Mouse (Mus musculus) v-Abl transformed pro-B cells (cell line): ENCODE measurements around the gene Kbtbd4.

Source experiments
- in situ Hi-C, 2 experiments: fragments of 400-800 bp; cut with MboI; formaldehyde crosslinking; loops; one replicate each; pipeline ENCODE4 v1.15.1; 2025; ENCODE audit not compliant: unreplicated experiment in 2 of 2

Gene Kbtbd4

GRCm38 (mm10) chr2:90950582-90951194, 46.1 kb downstream of the Kbtbd4 start:
- in situ Hi-C loops = no loop called here

DNA sequence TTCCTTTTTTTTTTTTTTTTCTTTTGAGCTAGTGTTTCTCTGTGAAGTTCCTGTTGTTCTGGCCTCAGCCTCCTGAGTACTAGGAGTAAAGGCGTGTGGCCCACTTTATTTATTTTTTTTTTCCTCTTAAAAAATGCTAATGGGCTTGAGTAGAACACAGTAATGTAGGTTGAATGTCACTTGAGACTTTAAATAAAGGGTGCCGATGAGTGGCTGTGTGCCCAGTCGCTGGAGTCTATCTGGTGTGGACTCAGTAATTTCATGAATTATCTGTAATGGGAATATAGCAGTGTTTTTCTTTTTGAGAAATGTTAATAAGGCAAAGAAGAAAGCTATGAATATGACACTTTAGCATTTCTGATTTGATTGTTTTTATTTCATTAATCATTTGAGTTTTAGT, 48.9 kb downstream of the Kbtbd4 start:
- in situ Hi-C loops = no loop called here

- in situ Hi-C loops = no loop called here
Observed at GRCm38 (mm10) chr2:90956053-90956452, 51.5 kb downstream of the Kbtbd4 start.

DNA sequence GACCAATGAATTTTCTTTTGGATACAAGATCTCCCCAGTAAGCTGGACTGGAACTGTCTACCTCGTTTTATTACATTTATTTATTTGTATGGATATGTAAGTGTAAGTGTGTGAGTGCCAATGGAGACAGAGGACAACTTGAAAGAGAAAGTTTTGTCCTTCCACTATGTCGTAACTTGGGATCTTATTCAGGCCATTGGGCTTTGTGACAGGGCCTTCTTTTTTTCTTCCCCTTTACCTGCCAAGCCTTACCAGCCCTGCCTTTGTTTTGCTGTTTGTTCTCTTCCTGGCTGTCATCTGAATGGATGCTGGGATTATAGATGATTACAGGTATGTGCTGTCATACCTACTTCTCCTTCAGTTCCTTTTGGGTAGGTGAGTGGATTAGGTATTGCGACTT, 54.3 kb downstream of the Kbtbd4 start:
- in situ Hi-C loops = no loop called here

DNA sequence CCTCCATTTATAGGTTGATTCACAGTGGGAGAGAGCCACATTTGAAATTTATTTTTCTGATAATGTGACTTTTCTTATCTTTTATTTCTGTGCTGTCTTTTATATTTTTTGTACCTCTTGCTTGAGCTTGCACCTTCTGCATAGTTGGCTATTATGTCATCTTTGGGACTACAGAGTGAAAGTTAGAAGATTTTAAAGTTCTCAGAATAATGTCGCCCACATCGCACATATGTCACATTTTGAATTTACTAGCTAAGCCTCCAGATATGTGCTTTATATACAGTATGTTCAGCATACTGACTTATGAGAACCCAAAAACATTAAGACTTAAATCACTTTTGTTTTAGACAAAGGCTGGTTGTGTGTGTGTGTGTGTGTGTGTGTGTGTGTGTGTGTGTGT, 55.5 kb downstream of the Kbtbd4 start:
- in situ Hi-C loops = no loop called here
